Mouse (Mus musculus): ENCODE measurements around the gene Ltbr. TPM values are rescaled to one million over a fixed set of nuclear protein-coding genes. Genes with fewer than 3 reads are reported as not detected.
A peak's percentile ranks its signal among the peaks of the same experiment; 100 is the strongest.
"Not testable (repeated sequence)": the region's sequence is repeated elsewhere in the genome, so short reads cannot be mapped to it uniquely, and the experiment has no call there.

Gene Ltbr
- polyA plus RNA-seq, 1 experiment from 2014 or later, result 69.8 TPM

DNA sequence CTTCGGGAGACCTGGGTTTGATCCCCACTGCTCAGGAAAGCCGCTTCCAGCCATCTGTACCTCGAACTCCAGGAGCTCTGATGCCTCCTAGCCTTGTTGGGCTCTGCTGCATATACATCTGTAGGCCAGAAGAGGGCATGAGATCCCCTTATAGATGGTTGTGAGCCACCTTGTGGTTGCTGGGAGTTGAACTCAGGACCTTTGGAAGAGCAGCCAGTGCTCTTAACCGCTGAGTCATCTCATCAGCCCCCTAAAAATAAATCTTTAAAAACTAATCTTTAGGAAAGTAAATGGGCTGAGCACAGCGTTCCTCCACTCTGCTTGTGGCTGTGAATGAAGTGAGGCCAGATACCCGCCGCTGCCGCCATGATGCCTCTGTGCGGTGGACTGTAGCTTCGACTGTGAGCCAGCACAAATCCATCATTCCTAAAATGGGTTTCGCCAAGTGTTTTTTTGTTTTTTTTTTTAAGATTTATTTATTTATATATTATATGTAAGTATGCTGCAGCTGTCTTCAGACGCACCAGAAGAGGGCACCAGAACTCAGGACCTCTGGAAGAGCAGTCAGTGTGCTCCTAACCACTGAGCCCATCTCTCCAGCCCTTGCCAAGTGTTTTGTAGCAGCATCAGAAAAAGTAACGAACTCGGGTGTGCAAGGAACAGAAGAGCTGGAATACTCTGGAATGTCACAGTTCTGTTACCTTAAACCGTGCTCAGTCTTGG, 38.7 kb downstream of the Ltbr start:
- DNase-seq (ENCODE audit: low spot score), result peak; percentile 89
- H3K4me3 ChIP-seq (replicated peaks; ENCODE audit: low read depth, low read length), result no peak overlapping the region
- H3K27ac ChIP-seq, result no peak overlapping the region
- H3K9me3 ChIP-seq (replicated peaks; ENCODE audit: low read length), result no peaks in the 10 kb centered on the region
- H3K27me3 ChIP-seq (ENCODE audit: insufficient read depth, low read length), result no peaks in the 10 kb centered on the region
- H3K4me1 ChIP-seq (replicated peaks; ENCODE audit: insufficient read depth, low read length), result no peaks in the 10 kb centered on the region
- H3K4me2 ChIP-seq (ENCODE audit: low read length), result no peak overlapping the region
- 51% methylated on average over 15 of the region's 15 CpGs for whole genome bisulfite sequencing
- peak; percentile 74 for TF ChIP-seq CTCF (IDR thresholded peaks at IDR 0.05; ENCODE audit: low read depth)
- ATAC-seq (replicated peaks; ENCODE audit: low FRiP score, low read depth), result no peak
- H3K9ac ChIP-seq (ENCODE audit: low read depth, low read length), result no peak overlapping the region
- no peaks in the 10 kb centered on the region for H3K36me3 ChIP-seq (ENCODE audit: insufficient read depth, low read length)

DNA sequence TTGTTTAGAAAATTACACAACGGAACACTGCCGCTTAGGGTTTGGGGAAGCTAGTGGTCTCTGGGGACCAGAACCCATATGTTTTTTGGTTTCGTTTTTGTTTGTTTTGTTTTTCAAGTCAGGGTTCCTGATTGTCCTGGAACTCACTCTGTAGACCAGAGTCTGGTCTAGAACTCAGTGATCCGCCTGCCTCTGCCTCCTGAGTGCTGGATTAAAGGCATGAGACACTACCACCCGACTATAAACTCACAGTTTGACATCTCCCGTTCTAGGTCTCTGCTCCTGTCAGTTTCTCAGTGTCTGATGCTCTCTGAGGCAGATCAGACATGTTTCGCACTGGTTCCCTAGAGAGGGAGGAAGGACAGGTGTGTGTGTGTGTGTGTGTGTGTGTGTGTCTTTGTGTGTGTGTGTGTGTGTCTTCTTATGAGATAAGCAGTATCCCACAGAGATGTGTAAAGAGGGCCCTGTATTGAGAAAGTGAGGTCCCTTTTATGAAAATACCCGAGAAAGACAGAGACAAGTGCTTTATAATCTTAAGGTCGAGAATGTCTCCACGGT, 41.4 kb downstream of the Ltbr start:
- no peaks in the 10 kb centered on the region for H3K27me3 ChIP-seq (ENCODE audit: insufficient read depth, low read length)
- no peaks in the 10 kb centered on the region for H3K4me1 ChIP-seq (replicated peaks; ENCODE audit: insufficient read depth, low read length)
- H3K4me2 ChIP-seq (ENCODE audit: low read length), result no peak overlapping the region
- no peaks in the 10 kb centered on the region for H3K9me3 ChIP-seq (replicated peaks; ENCODE audit: low read length)
- no peak overlapping the region for H3K9ac ChIP-seq (ENCODE audit: low read depth, low read length)
- WGBS, result 71% methylated on average over 10 of the region's 10 CpGs
- no peaks in the 10 kb centered on the region for H3K36me3 ChIP-seq (ENCODE audit: insufficient read depth, low read length)
- DNase-seq (ENCODE audit: low spot score) (no peak), ATAC-seq (replicated peaks; ENCODE audit: low FRiP score, low read depth) (no peak)
- no peak overlapping the region for H3K27ac ChIP-seq
- H3K4me3 ChIP-seq (replicated peaks; ENCODE audit: low read depth, low read length), result no peak overlapping the region
- TF ChIP-seq CTCF (IDR thresholded peaks at IDR 0.05; ENCODE audit: low read depth), result no peak

DNA sequence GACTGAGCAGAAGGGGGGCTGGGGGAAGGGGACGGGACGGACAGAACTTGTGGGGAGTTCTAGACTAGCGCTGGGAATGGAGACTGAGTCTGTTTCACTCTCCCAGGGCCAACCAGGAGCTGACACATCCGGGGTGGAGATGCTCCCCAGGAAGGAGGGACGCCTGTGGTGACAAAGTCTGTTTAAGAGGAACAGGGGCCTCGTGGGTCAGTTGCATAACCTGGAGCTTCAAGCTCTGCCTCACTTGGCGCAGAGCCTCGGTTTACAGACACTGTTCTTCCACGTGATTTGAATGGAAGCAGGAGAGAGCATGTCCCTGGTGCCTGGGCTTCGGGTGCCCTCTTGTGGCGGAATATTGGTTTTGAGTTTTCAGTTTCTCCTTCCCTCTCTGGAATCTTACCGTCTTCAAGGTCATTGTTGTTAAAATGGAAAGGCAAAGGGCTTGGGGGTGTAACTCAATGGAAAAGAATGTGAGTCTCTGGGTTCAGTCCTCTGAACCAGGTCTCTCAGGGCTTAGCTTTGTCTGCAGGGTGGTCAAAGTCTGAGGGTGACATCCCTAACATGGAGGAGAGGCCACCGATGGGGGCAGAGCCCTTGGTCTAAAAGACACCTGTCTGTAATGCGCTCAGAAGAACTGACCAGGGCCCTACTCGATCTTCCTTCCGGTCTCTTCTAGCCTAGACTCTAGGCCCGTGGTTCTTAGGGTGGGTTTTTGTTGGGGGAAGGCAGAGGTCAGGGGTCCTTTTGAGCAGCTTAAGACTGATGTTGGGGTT, 42.0 kb downstream of the Ltbr start:
- peak; percentile 97 for TF ChIP-seq CTCF (IDR thresholded peaks at IDR 0.05; ENCODE audit: low read depth)
- 21% methylated on average over 17 of the region's 17 CpGs for WGBS
- H3K4me3 ChIP-seq (replicated peaks; ENCODE audit: low read depth, low read length), result no peak overlapping the region
- no peak overlapping the region for H3K27ac ChIP-seq
- H3K4me1 ChIP-seq (replicated peaks; ENCODE audit: insufficient read depth, low read length), result no peaks in the 10 kb centered on the region
- peak; percentile 95 for DNase-seq (ENCODE audit: low spot score)
- ATAC-seq (replicated peaks; ENCODE audit: low FRiP score, low read depth), result peak; percentile 75
- H3K27me3 ChIP-seq (ENCODE audit: insufficient read depth, low read length), result no peaks in the 10 kb centered on the region
- no peaks in the 10 kb centered on the region for H3K36me3 ChIP-seq (ENCODE audit: insufficient read depth, low read length)
- peak overlapping the region; percentile 41 for H3K4me2 ChIP-seq (ENCODE audit: low read length)
- no peaks in the 10 kb centered on the region for H3K9me3 ChIP-seq (replicated peaks; ENCODE audit: low read length)
- H3K9ac ChIP-seq (ENCODE audit: low read depth, low read length), result no peak overlapping the region

DNA sequence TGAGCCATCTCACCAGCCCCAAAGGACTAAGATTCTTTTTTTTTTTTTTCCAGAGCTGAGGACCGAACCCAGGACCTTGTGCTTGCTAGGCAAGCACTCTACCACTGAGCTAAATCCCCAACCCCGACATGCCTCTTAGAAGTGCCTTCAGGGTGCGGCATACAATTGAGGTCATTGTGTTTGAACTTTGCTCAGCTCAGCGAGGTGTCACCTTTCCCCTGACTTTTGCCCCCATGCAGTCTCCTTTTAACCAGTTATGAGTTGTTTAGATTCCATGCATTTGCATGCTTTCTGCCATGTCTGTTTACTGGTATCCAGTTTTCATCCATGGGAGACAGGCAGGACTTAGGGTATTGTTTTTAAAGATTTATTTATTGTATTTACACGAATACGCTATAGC, 44.9 kb downstream of the Ltbr start:
- no peak overlapping the region for H3K4me2 ChIP-seq (ENCODE audit: low read length)
- 51% methylated on average over 6 of the region's 6 CpGs for WGBS
- no peaks in the 10 kb centered on the region for H3K27me3 ChIP-seq (ENCODE audit: insufficient read depth, low read length)
- no peak for DNase-seq (ENCODE audit: low spot score)
- no peaks in the 10 kb centered on the region for H3K9me3 ChIP-seq (replicated peaks; ENCODE audit: low read length)
- no peak for TF ChIP-seq CTCF (IDR thresholded peaks at IDR 0.05; ENCODE audit: low read depth)
- no peak for ATAC-seq (replicated peaks; ENCODE audit: low FRiP score, low read depth)
- no peaks in the 10 kb centered on the region for H3K4me1 ChIP-seq (replicated peaks; ENCODE audit: insufficient read depth, low read length)
- no peak overlapping the region for H3K9ac ChIP-seq (ENCODE audit: low read depth, low read length)
- H3K27ac ChIP-seq, result no peak overlapping the region
- no peaks in the 10 kb centered on the region for H3K36me3 ChIP-seq (ENCODE audit: insufficient read depth, low read length)
- no peak overlapping the region for H3K4me3 ChIP-seq (replicated peaks; ENCODE audit: low read depth, low read length)

DNA sequence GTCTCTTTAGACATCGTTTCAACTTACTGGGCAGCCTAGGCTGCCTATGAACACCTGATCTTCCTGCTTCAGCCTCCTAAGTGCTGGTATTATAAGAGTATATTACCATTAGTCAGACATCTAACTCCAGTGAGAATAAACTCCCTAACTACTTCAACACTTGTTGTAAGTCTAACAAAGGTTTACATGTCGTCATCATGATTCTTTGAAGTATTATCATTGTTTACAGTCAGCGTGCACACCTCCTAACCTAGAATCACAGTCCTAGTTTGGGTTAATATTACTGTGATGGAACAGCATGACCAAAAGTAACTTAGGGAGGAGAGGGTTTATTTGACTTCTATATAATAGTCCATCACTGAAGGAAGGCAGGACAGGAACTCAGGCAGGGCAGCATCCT, 46.2 kb downstream of the Ltbr start:
- DNase-seq (ENCODE audit: low spot score), result no peak
- WGBS, result 80% methylated on average over 3 of the region's 3 CpGs

DNA sequence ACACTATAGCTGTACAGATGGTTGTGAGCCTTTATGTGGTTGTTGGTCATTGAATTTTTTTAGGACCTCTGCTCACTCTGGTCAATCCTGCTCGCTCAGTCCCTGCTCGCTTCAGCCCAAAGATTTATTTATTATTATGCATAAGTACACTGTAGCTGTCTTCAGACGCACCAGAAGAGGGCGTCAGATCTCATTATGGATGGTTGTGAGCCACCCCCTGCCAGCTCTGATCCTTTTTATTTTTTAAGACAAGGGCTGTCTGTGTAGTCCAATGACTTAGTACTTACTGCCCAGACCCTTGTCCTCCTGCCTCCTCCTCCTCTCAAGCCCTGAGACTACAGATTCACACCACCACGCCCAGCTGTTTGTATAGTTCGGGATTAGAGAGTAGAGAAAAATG, 47.1 kb downstream of the Ltbr start:
- H3K27ac ChIP-seq; H3K4me1 ChIP-seq (replicated peaks; ENCODE audit: insufficient read depth, low read length); H3K9me3 ChIP-seq (replicated peaks; ENCODE audit: low read length); H3K36me3 ChIP-seq (ENCODE audit: insufficient read depth, low read length); H3K27me3 ChIP-seq (ENCODE audit: insufficient read depth, low read length); DNase-seq (ENCODE audit: low spot score); H3K4me2 ChIP-seq (ENCODE audit: low read length); H3K4me3 ChIP-seq (replicated peaks; ENCODE audit: low read depth, low read length); ATAC-seq (replicated peaks; ENCODE audit: low FRiP score, low read depth); H3K9ac ChIP-seq (ENCODE audit: low read depth, low read length): not testable (repeated sequence)
- TF ChIP-seq CTCF (IDR thresholded peaks at IDR 0.05; ENCODE audit: low read depth), result 0 out of 2 replicates have a peak, but pooled peaks have one; percentile 15
- 57% methylated on average over 6 of the region's 6 CpGs for WGBS

More for the DNA sequence above, 46.2 kb downstream of the Ltbr start:
- no peak overlapping the region for H3K4me2 ChIP-seq (ENCODE audit: low read length)
- no peak overlapping the region for H3K4me3 ChIP-seq (replicated peaks; ENCODE audit: low read depth, low read length)
- H3K27ac ChIP-seq, result no peak overlapping the region
- H3K27me3 ChIP-seq (ENCODE audit: insufficient read depth, low read length), result no peaks in the 10 kb centered on the region
- no peaks in the 10 kb centered on the region for H3K4me1 ChIP-seq (replicated peaks; ENCODE audit: insufficient read depth, low read length)
- H3K9ac ChIP-seq (ENCODE audit: low read depth, low read length), result no peak overlapping the region
- ATAC-seq (replicated peaks; ENCODE audit: low FRiP score, low read depth), result no peak
- no peaks in the 10 kb centered on the region for H3K9me3 ChIP-seq (replicated peaks; ENCODE audit: low read length)
- no peaks in the 10 kb centered on the region for H3K36me3 ChIP-seq (ENCODE audit: insufficient read depth, low read length)
- TF ChIP-seq CTCF (IDR thresholded peaks at IDR 0.05; ENCODE audit: low read depth), result no peak
